Mouse (Mus musculus) stomach, embryonic 14.5 days (tissue): Measurements from ENCODE around the gene Zfyve21. TPM values are rescaled to one million over a fixed set of nuclear protein-coding genes. Genes with fewer than 3 reads are reported as not detected.

Source experiments
- ATAC-seq: fragments of 200-750 bp; cut with Nextera tagmentation; 2 replicates; pipeline ENCODE4 v1.8.0; 2017; ENCODE audit warnings: low read depth, moderate TSS enrichment; ENCODE audit not compliant: insufficient number of reproducible peaks, insufficient read depth, low FRiP score
- H3K27ac ChIP-seq: fragments of 300-500 bp; sonication (generic); 2 replicates; pipeline ENCODE4 v1.5.1; 2014; ENCODE audit warnings: mild to moderate bottlenecking, low read length, moderate library complexity, mixed read lengths
- H3K27me3 ChIP-seq: fragments of 300-500 bp; sonication (generic); 2 replicates; pipeline ENCODE4 v1.6.1; 2014; ENCODE audit warnings: low read length, control low read depth, mixed read lengths; ENCODE audit not compliant: control insufficient read depth, insufficient read depth
- H3K36me3 ChIP-seq: fragments of 300-500 bp; sonication (generic); 2 replicates; pipeline ENCODE4 v1.6.1; 2014; ENCODE audit warnings: mild to moderate bottlenecking, control low read depth, low read length, moderate library complexity, mixed read lengths; ENCODE audit not compliant: control insufficient read depth, insufficient read depth
- H3K4me1 ChIP-seq: fragments of 300-500 bp; sonication (generic); 2 replicates; pipeline ENCODE4 v1.6.1; 2014; ENCODE audit warnings: low read length, control low read depth, mixed read lengths; ENCODE audit not compliant: control insufficient read depth, insufficient read depth
- H3K4me2 ChIP-seq: fragments of 300-500 bp; sonication (generic); replicated peaks from 2 replicates; pipeline ENCODE4 v1.6.1; 2014; ENCODE audit warnings: low read depth, low read length, control low read depth
- H3K4me3 ChIP-seq: fragments of 300-500 bp; sonication (generic); 2 replicates; pipeline ENCODE4 v1.5.1; 2014; ENCODE audit warnings: low read depth, low read length, control low read depth
- H3K9ac ChIP-seq: fragments of 300-500 bp; sonication (generic); replicated peaks from 2 replicates; pipeline ENCODE4 v1.6.1; 2014; ENCODE audit warnings: low read depth, mild to moderate bottlenecking, control low read depth, low read length, moderate library complexity, mixed read lengths
- H3K9me3 ChIP-seq: fragments of 300-500 bp; sonication (generic); 2 replicates; pipeline ENCODE4 v1.6.1; 2016; ENCODE audit warnings: low read depth, low read length, control low read depth; ENCODE audit not compliant: control insufficient read depth
- WGBS: fragments of 180-500 bp; shearing (Covaris S2); extraction: QIAGEN DNeasy Blood & Tissue Kit; methylation state at CpG from one replicate; pipeline ENCODE4 v1.1.7; 2014; 5-methylcytosine and 5-hydroxymethylcytosine counted together
- polyA plus RNA-seq: library from polyadenylated mRNA; unstranded; fragments of >200 nt; fragmentation: Nextera tagmentation; extraction: Ambion mirVana; gene quantifications from 2 replicates; pipeline ENCODE4 v1.2.1, GENCODE M21; 2014

Gene Zfyve21
- polyA plus RNA-seq, 1 experiment from 2014 or later = 129 TPM

GRCm38 (mm10) chr12:111820708-111821107, 6.7 kb downstream of the Zfyve21 start:
- ATAC-seq = no peak
- H3K9me3 ChIP-seq = no peaks in the 10 kb centered on the region
- no peak overlapping the region for H3K9ac ChIP-seq
- H3K4me3 ChIP-seq = no peak overlapping the region
- WGBS = 75% methylated on average over 7 of the region's 7 CpGs
- peaks cover 18% of the 10 kb centered on the region for H3K36me3 ChIP-seq
- no peaks in the 10 kb centered on the region for H3K27me3 ChIP-seq
- H3K4me2 ChIP-seq = no peak overlapping the region
- H3K27ac ChIP-seq = no peak overlapping the region
- peaks cover 21% of the 10 kb centered on the region for H3K4me1 ChIP-seq

GRCm38 (mm10) chr12:111821931-111822330, 8.0 kb downstream of the Zfyve21 start:
- H3K4me3 ChIP-seq = no peak overlapping the region
- peaks cover 30% of the 10 kb centered on the region for H3K36me3 ChIP-seq
- 65% methylated on average over 4 of the region's 4 CpGs for WGBS
- no peaks in the 10 kb centered on the region for H3K27me3 ChIP-seq
- no peaks in the 10 kb centered on the region for H3K9me3 ChIP-seq
- H3K4me2 ChIP-seq = no peak overlapping the region
- 0 out of 2 replicates have a peak, but pooled peaks cover 9% of the 10 kb centered on the region for H3K4me1 ChIP-seq
- H3K9ac ChIP-seq = no peak overlapping the region
- ATAC-seq = no peak
- no peak overlapping the region for H3K27ac ChIP-seq

GRCm38 (mm10) chr12:111827556-111827955, 13.6 kb downstream of the Zfyve21 start:
- H3K36me3 ChIP-seq = peaks cover 83% of the 10 kb centered on the region
- H3K4me1 ChIP-seq = no peaks in the 10 kb centered on the region
- no peak overlapping the region for H3K9ac ChIP-seq
- H3K9me3 ChIP-seq = no peaks in the 10 kb centered on the region
- ATAC-seq = no peak
- H3K4me2 ChIP-seq = no peak overlapping the region
- H3K4me3 ChIP-seq = no peak overlapping the region
- H3K27me3 ChIP-seq = no peaks in the 10 kb centered on the region
- 89% methylated on average over 12 of the region's 12 CpGs for WGBS
- no peak overlapping the region for H3K27ac ChIP-seq

GRCm38 (mm10) chr12:111829447-111829846, 15.5 kb downstream of the Zfyve21 start:
- peaks cover 93% of the 10 kb centered on the region for H3K36me3 ChIP-seq
- whole genome bisulfite sequencing = 80% methylated on average over 5 of the region's 5 CpGs
- H3K4me2 ChIP-seq = no peak overlapping the region
- no peaks in the 10 kb centered on the region for H3K9me3 ChIP-seq
- H3K9ac ChIP-seq = no peak overlapping the region
- no peaks in the 10 kb centered on the region for H3K27me3 ChIP-seq
- no peak overlapping the region for H3K27ac ChIP-seq
- H3K4me3 ChIP-seq = no peak overlapping the region
- H3K4me1 ChIP-seq = no peaks in the 10 kb centered on the region
- no peak for ATAC-seq

GRCm38 (mm10) chr12:111829954-111830353, 16.0 kb downstream of the Zfyve21 start:
- no peaks in the 10 kb centered on the region for H3K9me3 ChIP-seq
- no peak overlapping the region for H3K4me2 ChIP-seq
- H3K36me3 ChIP-seq = peaks cover 95% of the 10 kb centered on the region
- no peak overlapping the region for H3K9ac ChIP-seq
- H3K27me3 ChIP-seq = no peaks in the 10 kb centered on the region
- 94% methylated on average over 9 of the region's 9 CpGs for WGBS
- H3K27ac ChIP-seq = no peak overlapping the region
- ATAC-seq = no peak
- H3K4me1 ChIP-seq = no peaks in the 10 kb centered on the region
- H3K4me3 ChIP-seq = no peak overlapping the region

GRCm38 (mm10) chr12:111830375-111830774, 16.4 kb downstream of the Zfyve21 start:
- H3K27me3 ChIP-seq = no peaks in the 10 kb centered on the region
- H3K9me3 ChIP-seq = no peaks in the 10 kb centered on the region
- H3K4me3 ChIP-seq = no peak overlapping the region
- no peaks in the 10 kb centered on the region for H3K4me1 ChIP-seq
- ATAC-seq = no peak
- no peak overlapping the region for H3K27ac ChIP-seq
- peaks cover 95% of the 10 kb centered on the region for H3K36me3 ChIP-seq
- no peak overlapping the region for H3K4me2 ChIP-seq
- 91% methylated on average over 10 of the region's 10 CpGs for WGBS
- H3K9ac ChIP-seq = no peak overlapping the region

- no peak overlapping the region for H3K27ac ChIP-seq
- no peak overlapping the region for H3K4me3 ChIP-seq
- H3K9me3 ChIP-seq = no peaks in the 10 kb centered on the region
- no peaks in the 10 kb centered on the region for H3K27me3 ChIP-seq
- H3K9ac ChIP-seq = no peak overlapping the region
- WGBS = 91% methylated on average over 5 of the region's 5 CpGs
- peaks cover 84% of the 10 kb centered on the region for H3K36me3 ChIP-seq
- no peak overlapping the region for H3K4me2 ChIP-seq
- no peak for ATAC-seq
- no peaks in the 10 kb centered on the region for H3K4me1 ChIP-seq
Observed at GRCm38 (mm10) chr12:111832643-111833042, 18.7 kb downstream of the Zfyve21 start.

- 91% methylated on average over 10 of the region's 10 CpGs for WGBS
- Histone ChIP-seq H3K9ac (no peak overlapping the region), H3K4me2 (no peak overlapping the region), H3K9me3 (no peaks in the 10 kb centered on the region), H3K36me3 (peaks cover 80% of the 10 kb centered on the region), H3K4me3 (no peak overlapping the region), H3K27ac (no peak overlapping the region), H3K4me1 (no peaks in the 10 kb centered on the region), H3K27me3 (no peaks in the 10 kb centered on the region)
- no peak for ATAC-seq
Observed at GRCm38 (mm10) chr12:111833457-111833856, 19.5 kb downstream of the Zfyve21 start.
